In genomic region chr9:116649086-116649792, GRCm38 (mm10) we compare ENCODE assay signal across 21 mouse cellular contexts.
DNase-seq lines count a peak whose midpoint lies in the region; ATAC-seq and TF ChIP-seq lines count a peak whose summit lies in the region.
"Had no signal": no experiment of that assay in that cellular context is flagged by ENCODE, and none has a peak within 500 bp of the region (broad histone marks: within the 10 kb centered on the region; RNA-seq: fewer than 3 reads in every experiment).

No protein-coding gene starts in this region.

- peak; percentile 50 for DNase-seq in intestine, embryonic 14.5 days (ENCODE audit: low spot score)
- DNase-seq in lung, adult 18-20 months, result no peak
- peak; percentile 82 for DNase-seq in ES-CJ7 (ENCODE audit: low read depth, low spot score)
- DNase-seq in embryo, embryonic 10 days (ENCODE audit: low spot score), result peak; percentile 35
- no peak for DNase-seq in cerebellum, adult 2 months
- DNase-seq in thymus, postnatal 4 days, result no peak
- DNase-seq: adrenal gland, postnatal 36 days; cerebellum, adult 9-10 months; gastrocnemius, postnatal 14 days; kidney, adult 8-10 months; layer of hippocampus, adult 9-11 months; retina, postnatal 1 day had no signal

- H3K27ac ChIP-seq in intestine, embryonic 14.5 days (ENCODE audit: low read depth), result 0 out of 2 replicates have a peak overlapping the region, but pooled peaks have one; percentile 14
- no peak overlapping the region for H3K27ac ChIP-seq in intestine, embryonic 15.5 days
- H3K27ac ChIP-seq in lung, embryonic 16.5 days (ENCODE audit: low read length), result peak overlapping the region; percentile 47
- no peak overlapping the region for H3K27ac ChIP-seq in cerebellum, adult 2 months (ENCODE audit: insufficient read depth, low read length)
- H3K27ac ChIP-seq: forebrain, embryonic 13.5 days; limb, embryonic 13.5 days; liver, embryonic 15.5 days; neural tube, embryonic 15.5 days had no signal

- 31% methylated on average over 9 of the region's 9 CpGs for WGBS in intestine, embryonic 14.5 days
- WGBS in intestine, embryonic 15.5 days, result 45% methylated on average over 9 of the region's 9 CpGs
- WGBS in lung, embryonic 16.5 days, result 9% methylated on average over 9 of the region's 9 CpGs
- WGBS in cerebellum, adult 2 months, result 51% methylated on average over 9 of the region's 9 CpGs

- no peaks in the 10 kb centered on the region for H3K9me3 ChIP-seq in intestine, embryonic 14.5 days (ENCODE audit: control insufficient read depth, low read length)
- H3K9me3 ChIP-seq in intestine, embryonic 15.5 days, result no peaks in the 10 kb centered on the region
- H3K9me3 ChIP-seq in lung, embryonic 16.5 days (ENCODE audit: control insufficient read depth, low read length), result no peaks in the 10 kb centered on the region
- H3K9me3 ChIP-seq: forebrain, embryonic 13.5 days; limb, embryonic 13.5 days; liver, embryonic 15.5 days; neural tube, embryonic 15.5 days had no signal

- no peak for TF ChIP-seq POLR2A in cerebellum, adult 2 months (IDR thresholded peaks at IDR 0.05; ENCODE audit: borderline replicate concordance, insufficient read depth, low read length)

- no peak overlapping the region for H3K4me3 ChIP-seq in intestine, embryonic 14.5 days (ENCODE audit: low read depth, low read length)
- no peak overlapping the region for H3K4me3 ChIP-seq in intestine, embryonic 15.5 days (replicated peaks)
- no peak overlapping the region for H3K4me3 ChIP-seq in lung, embryonic 16.5 days (ENCODE audit: low read length)
- H3K4me3 ChIP-seq in cerebellum, adult 2 months (replicated peaks; ENCODE audit: insufficient read depth, low read depth, low read length), result no peak overlapping the region
- H3K4me3 ChIP-seq: forebrain, embryonic 13.5 days; heart, embryonic 12.5 days; limb, embryonic 13.5 days; liver, embryonic 15.5 days; megakaryocyte, embryonic 14.5 days; neural tube, embryonic 15.5 days had no signal

- no peak for ATAC-seq in intestine, embryonic 14.5 days (replicated peaks; ENCODE audit: low FRiP score, low TSS enrichment, low read depth)
- no peak for ATAC-seq in intestine, embryonic 15.5 days
- peak; percentile 73 for ATAC-seq in lung, embryonic 16.5 days (ENCODE audit: low read depth)
- ATAC-seq: forebrain, embryonic 13.5 days; hindbrain, embryonic 16.5 days had no signal

- peaks cover 5% of the 10 kb centered on the region; the same call in 1 of the 2 replicates for H3K4me1 ChIP-seq in intestine, embryonic 14.5 days (replicated peaks; ENCODE audit: control insufficient read depth, insufficient read depth, low read length)
- peaks cover 5% of the 10 kb centered on the region; the same call in 1 of the 2 replicates for H3K4me1 ChIP-seq in intestine, embryonic 15.5 days (replicated peaks)
- H3K4me1 ChIP-seq in lung, embryonic 16.5 days (replicated peaks; ENCODE audit: control insufficient read depth, insufficient read depth, low read length), result peaks cover 6% of the 10 kb centered on the region; the same call in 1 of the 2 replicates
- no peaks in the 10 kb centered on the region for H3K4me1 ChIP-seq in cerebellum, adult 2 months (ENCODE audit: control insufficient read depth, insufficient read depth, low read length)
- H3K4me1 ChIP-seq: limb, embryonic 13.5 days; liver, embryonic 15.5 days; megakaryocyte, embryonic 14.5 days; neural tube, embryonic 15.5 days had no signal

- H3K9ac ChIP-seq in intestine, embryonic 14.5 days (ENCODE audit: low read length), result no peak overlapping the region
- H3K9ac ChIP-seq in intestine, embryonic 15.5 days, result no peak overlapping the region
- H3K9ac ChIP-seq in lung, embryonic 16.5 days (ENCODE audit: low read length), result no peak overlapping the region
- H3K9ac ChIP-seq: forebrain, embryonic 13.5 days; heart, embryonic 12.5 days; limb, embryonic 13.5 days; liver, embryonic 15.5 days; neural tube, embryonic 15.5 days had no signal

- no peak for TF ChIP-seq CTCF in cerebellum, adult 2 months (IDR thresholded peaks at IDR 0.05; ENCODE audit: borderline replicate concordance, insufficient read depth, low read depth, low read length)

- H3K4me2 ChIP-seq in intestine, embryonic 14.5 days (ENCODE audit: low read length), result no peak overlapping the region
- H3K4me2 ChIP-seq in intestine, embryonic 15.5 days (replicated peaks), result no peak overlapping the region
- H3K4me2 ChIP-seq in lung, embryonic 16.5 days (ENCODE audit: low read depth, low read length), result no peak overlapping the region
- H3K4me2 ChIP-seq: forebrain, embryonic 13.5 days; heart, embryonic 12.5 days; limb, embryonic 13.5 days; liver, embryonic 15.5 days; neural tube, embryonic 15.5 days had no signal

- H3K27me3 ChIP-seq in intestine, embryonic 14.5 days (replicated peaks; ENCODE audit: control insufficient read depth, insufficient read depth, low read length), result no peaks in the 10 kb centered on the region
- H3K27me3 ChIP-seq in intestine, embryonic 15.5 days (replicated peaks), result no peaks in the 10 kb centered on the region
- no peaks in the 10 kb centered on the region for H3K27me3 ChIP-seq in lung, embryonic 16.5 days (ENCODE audit: control insufficient read depth, insufficient read depth, low read depth, low read length)
- H3K27me3 ChIP-seq in cerebellum, adult 2 months (ENCODE audit: control insufficient read depth, insufficient read depth, low read length), result no peaks in the 10 kb centered on the region; the same call in 1 of the 2 replicates
- H3K27me3 ChIP-seq: forebrain, embryonic 13.5 days; heart, embryonic 12.5 days; limb, embryonic 13.5 days; liver, embryonic 15.5 days; megakaryocyte, embryonic 14.5 days; neural tube, embryonic 15.5 days had no signal

- no peaks in the 10 kb centered on the region for H3K36me3 ChIP-seq in intestine, embryonic 14.5 days (ENCODE audit: control insufficient read depth, insufficient read depth, low read length)
- H3K36me3 ChIP-seq in intestine, embryonic 15.5 days, result no peaks in the 10 kb centered on the region
- H3K36me3 ChIP-seq in lung, embryonic 16.5 days (ENCODE audit: control insufficient read depth, insufficient read depth, low read length), result no peaks in the 10 kb centered on the region
- H3K36me3 ChIP-seq: heart, embryonic 12.5 days; limb, embryonic 13.5 days; liver, embryonic 15.5 days; neural tube, embryonic 15.5 days had no signal

Comparison
In these comparisons a context has a peak if more than half of its experiments do, and no peak if none do; other contexts are left out.
1. H3K27ac ChIP-seq: peak in intestine, embryonic 14.5 days (single experiment) and lung, embryonic 16.5 days (single experiment); none in intestine, embryonic 15.5 days (single experiment) and cerebellum, adult 2 months (single experiment).
2. DNase-seq: peak in intestine, embryonic 14.5 days (single experiment), ES-CJ7 (single experiment) and embryo, embryonic 10 days (single experiment); none in lung, adult 18-20 months (0 of 2), cerebellum, adult 2 months (0 of 2) and thymus, postnatal 4 days (single experiment).